Mouse (Mus musculus) thymus, postnatal 4 days (tissue): ENCODE data around the gene Ccl11.

Source experiments
- DNase-seq: peaks from one replicate; pipeline ENCODE4 v3.0.0; 2021

The Ccl11 gene

DNA sequence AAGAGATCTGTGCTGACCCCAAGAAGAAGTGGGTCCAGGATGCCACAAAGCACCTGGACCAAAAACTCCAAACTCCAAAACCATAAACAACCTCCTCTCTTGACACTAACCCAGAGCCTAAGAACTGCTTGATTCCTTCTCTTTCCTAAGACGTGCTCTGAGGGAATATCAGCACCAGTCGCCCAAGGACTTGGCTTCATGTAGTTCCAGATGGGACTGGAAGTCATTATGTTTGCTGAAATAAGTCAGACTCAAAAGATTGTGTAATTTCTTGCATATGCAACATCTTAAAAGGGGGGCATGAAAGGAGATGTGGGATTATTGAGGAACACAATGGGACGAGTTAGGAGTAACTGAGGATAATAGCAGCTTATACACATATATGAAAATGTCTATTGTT lies 4.6 kb downstream of the Ccl11 start:
- no peak for DNase-seq

DNA sequence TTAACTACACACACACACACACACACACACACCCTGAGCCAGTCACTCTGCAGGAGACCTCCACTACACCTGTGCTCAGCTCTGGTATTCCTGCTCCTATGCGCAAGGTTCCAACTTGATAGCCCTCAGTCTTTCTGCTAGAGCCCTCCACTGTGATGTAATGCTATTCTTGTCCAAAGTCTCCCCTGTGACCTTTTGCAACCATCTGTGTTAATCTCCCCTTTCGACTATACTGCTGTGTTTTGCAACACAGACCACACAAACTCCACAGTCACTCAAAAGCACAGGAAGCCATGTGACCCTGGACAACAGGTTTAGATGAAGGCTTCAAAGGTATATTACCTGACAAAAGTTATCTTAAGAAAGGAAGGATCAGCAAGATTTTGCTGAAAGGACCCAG lies 5.8 kb downstream of the Ccl11 start:
- no peak for DNase-seq

DNA sequence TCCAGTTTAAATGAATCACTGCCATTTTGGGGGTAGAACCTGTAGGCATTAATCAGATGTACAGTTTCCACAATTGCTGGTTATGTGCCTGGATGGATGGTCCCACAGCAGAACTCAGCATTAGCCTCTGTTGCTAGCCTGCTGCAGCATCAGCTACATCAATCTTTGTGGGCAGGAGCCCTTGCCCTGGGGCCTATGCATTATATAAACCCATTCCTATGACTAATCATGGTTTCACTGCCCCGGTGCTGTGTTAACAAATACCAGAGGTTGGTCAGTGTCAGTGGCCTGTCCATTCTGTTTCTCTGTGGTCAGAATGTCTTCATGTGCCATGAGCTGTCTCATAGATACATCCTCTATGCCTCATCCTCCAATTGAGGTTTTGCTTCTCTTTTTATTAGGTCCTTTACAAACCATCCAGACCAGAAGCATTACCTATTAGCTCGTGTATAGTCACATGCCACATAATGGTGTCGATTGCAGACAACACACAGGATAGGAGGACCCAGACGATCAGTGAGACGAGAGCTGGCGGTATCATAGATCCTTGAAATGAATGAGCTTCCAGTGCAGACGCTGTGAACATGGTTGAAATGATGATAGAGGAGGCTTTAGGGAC lies 9.4 kb downstream of the Ccl11 start:
- no peak for DNase-seq

DNA sequence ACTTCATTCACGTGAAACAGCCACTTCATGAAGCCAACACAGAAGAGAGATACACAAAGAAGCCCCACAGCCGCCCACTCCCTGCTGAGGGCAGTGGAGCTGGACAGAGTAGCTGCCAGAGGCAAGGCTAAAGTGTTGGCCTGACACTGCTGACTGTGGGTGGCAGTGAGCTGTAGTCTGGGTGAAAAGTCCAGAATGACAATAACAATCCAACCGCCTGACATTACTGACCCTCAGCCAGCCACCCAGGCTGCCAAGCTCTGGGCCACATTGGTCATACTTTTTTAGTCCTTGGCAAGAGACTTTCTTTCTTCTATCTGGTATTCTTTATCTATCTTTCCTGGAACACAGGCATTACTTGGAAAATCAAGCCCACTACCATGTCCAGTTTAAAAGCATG lies 13.5 kb downstream of the Ccl11 start:
- no peak for DNase-seq

DNA sequence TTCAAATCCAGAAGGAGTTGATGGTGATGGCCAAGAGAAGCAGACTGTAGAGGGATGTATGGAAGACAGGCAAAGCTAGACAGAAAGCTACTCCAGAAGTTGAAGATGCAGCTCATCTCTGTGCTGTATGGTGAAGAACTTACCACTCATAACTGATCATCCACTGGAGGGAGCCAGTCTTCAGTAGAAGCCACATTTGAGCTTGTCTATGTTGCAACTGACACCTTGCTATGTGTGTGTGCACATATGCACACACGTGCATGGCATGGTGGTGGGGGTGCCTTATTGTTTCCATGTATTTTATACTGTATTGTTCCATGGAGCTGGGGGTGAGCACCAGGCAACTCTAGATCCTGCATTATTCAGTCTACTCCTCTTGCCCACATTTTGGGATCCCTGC lies 14.8 kb downstream of the Ccl11 start:
- no peak for DNase-seq

DNA sequence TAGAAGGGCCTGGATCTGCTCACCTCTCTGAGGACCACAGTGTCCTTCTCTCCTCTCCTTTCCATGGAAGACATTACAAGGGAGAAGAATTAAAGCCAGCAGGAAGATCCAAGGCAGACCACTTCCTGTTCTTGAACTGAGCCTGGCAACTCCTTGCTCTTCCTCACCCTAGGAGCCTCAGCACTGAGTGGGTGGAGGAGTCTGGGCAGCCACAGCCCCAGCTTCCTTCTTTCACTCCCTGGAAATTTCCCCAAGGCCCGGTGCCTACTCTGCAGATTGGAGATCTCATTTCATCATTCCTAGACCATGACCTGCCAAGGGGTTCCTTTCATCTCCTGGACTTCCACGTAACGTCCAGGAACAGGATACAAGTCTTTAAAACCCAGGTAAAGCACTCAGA lies 15.4 kb downstream of the Ccl11 start:
- DNase-seq = no peak

DNA sequence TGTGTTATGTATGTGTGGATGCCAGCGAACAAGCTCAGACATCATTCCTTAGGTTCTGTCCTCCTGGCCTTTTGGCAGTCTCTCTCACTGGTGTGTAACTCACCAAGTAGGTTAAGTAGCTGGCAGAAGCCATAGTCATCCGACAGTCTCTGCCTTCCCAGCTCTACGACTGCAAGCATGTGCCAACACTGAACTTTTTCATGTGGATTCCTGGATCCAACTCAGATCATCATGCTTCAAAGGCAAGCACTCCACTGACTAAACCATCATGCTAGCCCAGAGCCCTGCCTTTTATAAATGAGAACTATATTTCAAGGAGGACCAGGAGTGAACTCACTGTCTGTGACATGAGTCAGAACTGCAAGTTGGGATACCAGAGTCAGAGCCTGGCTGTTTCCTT lies 16.1 kb downstream of the Ccl11 start:
- DNase-seq = no peak

DNA sequence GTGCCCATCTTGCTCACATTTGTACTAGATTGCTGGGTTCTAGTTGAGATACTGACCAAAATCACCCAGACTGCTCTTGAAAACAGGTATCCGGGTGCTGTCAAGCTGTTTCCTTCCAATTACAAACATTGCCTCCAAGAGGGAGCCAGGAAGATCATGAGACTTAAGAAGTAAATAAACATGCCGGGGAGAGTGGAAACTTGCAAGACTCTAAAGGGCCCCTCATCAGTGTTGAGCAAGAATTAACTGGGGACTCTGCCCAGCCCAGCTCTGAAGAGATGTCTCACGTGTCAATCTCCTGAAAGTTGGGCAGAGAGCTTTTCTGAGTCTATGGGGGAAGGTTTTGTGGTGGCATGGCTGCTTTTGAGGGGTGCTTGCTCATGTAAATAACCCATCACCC lies 19.4 kb downstream of the Ccl11 start:
- DNase-seq = no peak

DNA sequence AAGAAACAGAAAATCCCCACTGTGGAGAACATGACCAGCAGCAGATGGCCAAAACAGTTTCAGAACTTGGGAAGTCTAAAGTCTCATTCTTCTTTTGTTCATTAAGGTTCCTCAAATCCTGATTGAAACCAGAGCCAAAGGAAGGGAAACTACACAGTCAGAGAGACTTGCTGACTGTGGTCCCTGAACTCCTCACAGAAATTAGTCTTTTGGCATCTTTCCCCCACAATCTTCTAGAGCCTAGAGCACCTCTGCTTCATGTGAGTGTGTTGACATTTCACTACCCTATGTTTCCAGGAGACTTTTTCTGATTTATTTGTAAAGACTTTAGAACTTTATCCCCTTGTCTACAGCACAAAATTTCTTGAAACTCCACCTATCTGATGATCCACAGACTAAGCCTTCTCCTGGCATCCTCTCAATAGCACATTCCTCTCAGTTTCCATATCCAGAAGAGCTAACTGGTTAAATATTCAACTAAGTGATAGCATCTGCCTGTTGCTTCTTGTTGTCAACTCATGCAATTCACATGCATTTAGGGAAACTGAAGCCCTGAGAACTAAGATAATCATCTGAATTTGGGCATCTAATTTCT lies 20.6 kb downstream of the Ccl11 start:
- DNase-seq = no peak

DNA sequence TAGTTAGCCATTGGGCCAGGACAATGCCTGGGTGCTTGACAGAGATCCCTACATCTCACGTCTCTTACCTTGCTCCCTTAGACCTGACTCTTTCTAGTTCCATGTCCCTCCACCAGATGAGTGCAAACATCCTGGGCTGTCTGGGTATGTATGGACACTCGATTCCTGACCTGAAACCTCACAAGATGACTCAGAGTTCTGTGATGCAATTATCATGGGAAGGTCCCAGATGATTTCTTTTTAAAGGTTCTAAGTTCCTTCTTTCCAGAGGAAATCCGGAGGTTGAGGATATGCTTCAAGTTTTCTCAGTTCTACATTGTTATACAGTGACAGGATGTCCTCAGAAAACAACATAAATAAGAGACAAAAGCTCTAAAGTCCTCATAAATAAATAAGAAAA lies 23.2 kb downstream of the Ccl11 start:
- no peak for DNase-seq

DNA sequence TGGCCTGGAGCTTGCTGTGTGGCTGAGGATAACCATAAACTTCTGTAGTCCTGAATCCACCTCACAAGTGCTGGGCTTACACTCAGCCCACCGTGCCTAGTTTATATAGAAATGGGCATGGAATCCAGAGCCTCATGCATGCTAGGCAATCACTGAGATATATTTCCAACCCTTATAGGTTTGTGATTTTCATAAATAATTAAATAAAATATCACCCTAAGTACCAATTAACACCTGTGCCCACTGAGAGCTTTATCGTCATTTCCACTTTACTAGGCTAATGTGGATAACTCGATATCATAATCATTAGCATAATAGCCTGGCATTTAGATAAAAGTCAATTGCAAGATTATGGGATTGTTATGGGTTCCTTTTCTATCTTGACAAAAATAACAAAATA lies 26.7 kb downstream of the Ccl11 start:
- DNase-seq = no peak

DNA sequence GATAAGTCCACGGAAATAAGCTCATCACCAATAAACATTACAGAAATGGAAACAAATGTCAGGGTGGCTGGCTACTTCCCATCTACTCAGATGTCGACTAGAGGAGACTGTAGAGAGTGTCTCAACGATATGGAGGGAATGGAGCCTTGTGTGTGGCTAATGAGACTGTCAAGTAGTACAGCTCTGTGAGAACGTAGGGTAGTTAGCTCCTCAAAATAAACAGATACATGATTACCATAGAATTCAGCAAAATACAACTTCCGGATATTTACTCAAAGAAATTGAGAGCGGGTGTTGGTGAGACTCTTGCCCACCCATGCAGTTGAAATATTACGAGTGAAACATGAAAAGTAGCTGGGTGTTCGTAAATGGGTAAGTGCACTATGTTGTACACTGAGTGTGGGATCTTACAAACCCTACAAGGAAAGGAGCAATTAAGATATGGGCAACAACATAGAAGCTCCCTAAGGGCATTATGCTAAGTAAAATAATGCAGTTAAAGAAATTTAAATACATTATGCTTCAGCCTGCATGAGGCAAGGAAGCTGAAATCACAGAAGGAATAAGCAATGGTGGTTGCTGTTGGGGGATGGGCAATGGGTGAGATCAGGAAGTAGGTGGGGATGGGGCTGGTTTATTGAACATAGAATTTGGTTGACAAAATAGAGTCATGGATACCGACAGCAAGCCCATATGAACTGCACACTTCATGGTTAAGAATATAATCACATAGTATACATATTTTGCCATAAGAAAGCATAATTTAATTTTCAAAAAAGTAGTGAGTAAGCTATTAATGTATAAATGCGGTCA lies 42.1 kb downstream of the Ccl11 start:
- DNase-seq = no peak

DNA sequence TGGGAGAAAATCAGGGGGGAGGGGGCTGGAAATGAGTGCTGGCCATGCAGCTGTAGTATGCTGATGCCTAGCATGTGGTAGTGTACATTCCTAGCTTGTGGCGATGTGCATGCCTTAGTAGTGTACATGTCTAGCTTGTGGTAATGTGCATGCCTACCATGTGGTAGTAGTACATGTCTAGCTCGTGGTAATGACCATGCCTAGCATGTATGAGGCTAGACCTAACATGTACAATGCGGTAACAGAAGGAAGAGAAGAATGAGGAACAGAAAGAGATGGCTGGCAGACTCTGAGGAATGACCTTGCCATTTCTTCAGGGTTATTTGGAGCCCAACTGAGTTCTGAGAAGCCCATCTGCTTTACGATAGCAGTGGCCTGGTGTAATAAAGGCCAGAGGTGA lies 43.5 kb downstream of the Ccl11 start:
- DNase-seq = no peak

DNA sequence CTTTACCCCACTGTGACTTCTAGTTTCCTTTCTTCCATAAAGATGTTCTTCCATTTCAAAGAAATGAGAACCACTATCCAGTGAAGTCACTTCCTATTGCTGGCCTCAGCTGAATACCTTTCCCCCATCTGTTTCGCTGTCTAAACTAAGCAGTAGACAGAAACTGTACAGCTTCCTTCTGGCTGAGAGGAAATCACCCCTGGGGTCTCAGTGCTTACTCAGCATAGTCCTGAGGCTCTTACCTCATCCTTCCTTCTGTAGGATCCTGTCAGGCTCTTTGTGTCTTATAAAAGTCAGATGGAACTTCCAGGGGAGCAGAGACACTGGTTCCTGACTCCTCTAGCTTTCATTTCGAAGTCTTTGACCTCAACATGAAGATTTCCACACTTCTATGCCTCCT lies 43.9 kb downstream of the Ccl11 start, which contains the start of gene Ccl12:
TSS of gene Ccl12 (plus strand) at position 317 of the 400 bp plus-strand sequence.
- no peak for DNase-seq

DNA sequence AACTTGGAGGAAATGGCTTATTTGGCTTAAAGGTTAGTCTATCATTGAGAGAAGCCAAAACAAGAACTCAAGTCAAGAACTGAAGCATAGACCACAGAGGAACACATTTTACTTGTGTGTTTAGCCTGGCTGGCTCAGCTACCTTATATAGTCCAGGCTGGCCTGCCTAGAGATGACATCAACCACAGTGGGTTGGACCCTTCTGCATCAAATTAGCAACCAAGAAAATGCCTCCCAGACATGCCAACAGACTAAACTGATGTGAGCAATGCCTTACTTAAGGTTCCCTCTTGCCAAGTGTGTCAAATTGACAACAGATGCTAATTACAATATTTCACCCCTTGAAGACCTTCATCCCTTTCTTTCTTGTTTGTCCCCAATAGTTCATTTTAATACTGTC lies 52.0 kb downstream of the Ccl11 start:
- DNase-seq = no peak

DNA sequence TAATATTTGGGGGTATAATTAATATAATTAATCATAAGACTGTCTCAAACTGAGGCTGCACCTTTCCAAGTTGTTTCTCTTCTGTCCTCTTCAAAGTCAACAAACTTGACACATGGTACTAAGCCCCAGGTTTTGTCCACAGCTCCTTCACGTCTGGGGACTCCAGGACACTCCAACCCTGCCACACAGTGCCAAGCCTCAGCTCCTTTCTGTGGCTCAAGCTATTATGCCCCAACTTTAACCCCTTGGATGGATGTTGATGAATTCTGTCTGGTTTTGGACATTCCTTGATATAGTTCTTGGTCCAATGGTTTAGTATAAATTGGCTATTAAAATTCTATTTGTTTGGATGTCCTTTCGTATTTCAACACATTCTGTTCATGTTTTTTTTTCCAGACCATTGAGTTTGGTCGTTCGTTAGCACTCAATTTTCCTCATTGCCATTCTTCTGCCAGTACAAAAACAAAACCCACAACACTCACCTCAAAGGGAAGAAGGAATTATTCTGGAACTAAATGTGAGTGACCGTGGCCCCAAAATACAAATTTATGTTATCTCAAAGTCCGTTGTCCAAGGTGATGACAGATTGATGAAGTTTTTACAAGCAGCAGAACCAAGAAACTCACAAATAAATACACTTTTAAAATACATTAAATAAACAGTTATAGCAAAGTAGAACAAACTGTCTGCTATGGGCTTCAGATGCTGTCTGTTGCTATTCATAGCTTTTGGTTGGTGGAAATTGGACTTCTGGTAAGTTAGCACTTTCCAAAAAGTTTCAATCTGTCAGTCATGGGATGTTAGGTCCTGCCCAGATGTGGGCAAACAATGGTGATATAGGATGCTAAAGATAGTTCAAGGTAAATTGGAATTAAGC lies 53.0 kb downstream of the Ccl11 start:
- DNase-seq = no peak
